ENCODE assay signal across 16 mouse cellular contexts in the genomic region with DNA sequence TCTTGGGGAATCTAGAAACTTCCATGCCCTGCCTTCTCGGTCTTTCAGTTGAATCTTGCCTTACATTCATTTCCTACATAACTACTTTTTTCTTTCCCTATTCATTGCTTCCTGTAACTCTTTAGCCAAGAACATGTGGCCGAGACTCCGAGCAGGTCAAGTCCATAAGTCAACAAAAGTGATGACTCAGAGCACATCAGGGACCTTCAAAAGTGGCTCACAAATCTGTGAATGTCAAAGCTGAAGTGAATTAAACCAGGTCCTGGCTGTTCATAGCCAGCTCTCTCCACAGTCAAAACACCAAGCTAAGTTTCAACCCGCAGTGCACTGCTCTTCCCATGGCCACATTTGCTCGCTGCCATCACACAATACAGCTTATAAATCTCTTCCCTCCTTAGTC.
"Had no signal": no experiment of that assay in that cellular context is flagged by ENCODE, and none has a peak within 500 bp of the region (broad histone marks: within the 10 kb centered on the region; RNA-seq: fewer than 3 reads in every experiment).

No protein-coding gene starts in this region.

- H3K9me3 ChIP-seq: kidney, embryonic 15.5 days; limb, embryonic 13.5 days; liver, embryonic 15.5 days; midbrain, embryonic 12.5 days; neural tube, embryonic 13.5 days; stomach, embryonic 15.5 days had no signal

- H3K4me1 ChIP-seq: limb, embryonic 13.5 days; liver, embryonic 15.5 days; megakaryocyte, embryonic 14.5 days; midbrain, embryonic 12.5 days; neural tube, embryonic 13.5 days had no signal

- H3K27ac ChIP-seq: kidney, embryonic 15.5 days; limb, embryonic 13.5 days; liver, embryonic 15.5 days; macrophage; midbrain, embryonic 12.5 days; neural tube, embryonic 13.5 days; stomach, embryonic 15.5 days had no signal

- DNase-seq: kidney, postnatal 25 days; left cerebral cortex, postnatal 4 days; lung, embryonic 14.5 days; lung, postnatal 14 days; retina, postnatal 1 day; thymus, postnatal 4 days had no signal

- H3K4me3 ChIP-seq: kidney, embryonic 15.5 days; limb, embryonic 13.5 days; liver, embryonic 15.5 days; megakaryocyte, embryonic 14.5 days; midbrain, embryonic 12.5 days; neural tube, embryonic 13.5 days; stomach, embryonic 15.5 days had no signal

- ATAC-seq: midbrain, embryonic 16.5 days had no signal

- H3K36me3 ChIP-seq: kidney, embryonic 15.5 days; limb, embryonic 13.5 days; liver, embryonic 15.5 days; midbrain, embryonic 12.5 days; neural tube, embryonic 13.5 days; stomach, embryonic 15.5 days had no signal

- H3K9ac ChIP-seq: kidney, embryonic 15.5 days; limb, embryonic 13.5 days; liver, embryonic 15.5 days; lung, embryonic 14.5 days; midbrain, embryonic 12.5 days; neural tube, embryonic 13.5 days; stomach, embryonic 15.5 days had no signal

- H3K4me2 ChIP-seq: kidney, embryonic 15.5 days; limb, embryonic 13.5 days; liver, embryonic 11.5 days; liver, embryonic 15.5 days; lung, embryonic 14.5 days; midbrain, embryonic 12.5 days; neural tube, embryonic 13.5 days; stomach, embryonic 15.5 days had no signal

- H3K27me3 ChIP-seq: kidney, embryonic 15.5 days; liver, embryonic 15.5 days; megakaryocyte, embryonic 14.5 days; midbrain, embryonic 12.5 days; stomach, embryonic 15.5 days had no signal
